Mouse (Mus musculus): ENCODE measurements at regions not wholly inside any gene's neighbourhood (a gene's known extent, or its start where the extent isn't known, plus 50 kb on each side); places are given as distances from the start of the nearest gene placed in this dataset.

DNA sequence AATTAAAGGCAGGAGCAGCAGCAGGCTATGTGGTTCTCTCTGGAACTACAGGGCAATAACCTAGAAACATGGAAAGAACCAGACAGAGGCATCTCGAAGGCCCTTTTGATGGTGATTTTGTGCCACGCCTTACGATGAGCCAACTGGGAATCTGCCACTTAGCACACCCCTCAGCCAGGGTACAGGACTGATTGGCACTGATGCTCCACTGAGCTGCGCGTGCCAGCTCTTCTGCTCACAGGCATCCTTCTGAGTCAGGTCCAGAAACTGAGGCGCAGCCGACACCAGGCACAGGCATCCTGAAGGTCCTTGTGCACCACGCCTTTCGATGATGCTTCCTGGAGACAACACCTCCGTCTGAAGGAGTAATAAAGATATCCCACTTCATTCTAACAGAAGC is 221.9 kb upstream of the Nmur2 start:
- no peak overlapping the region for H3K4me2 ChIP-seq (ENCODE audit: low read depth)
- no peaks in the 10 kb centered on the region for H3K9me3 ChIP-seq (ENCODE audit: control insufficient read depth, low read length)
- H3K36me3 ChIP-seq (replicated peaks; ENCODE audit: control insufficient read depth, insufficient read depth, low read depth) = no peaks in the 10 kb centered on the region
- no peak for TF ChIP-seq CTCF (IDR thresholded peaks at IDR 0.05; ENCODE audit: low read depth)
- TF ChIP-seq EP300 (IDR thresholded peaks at IDR 0.05; ENCODE audit: low read depth) = no peak
- DNase-seq (ENCODE audit: low read depth in 3 of 3, low spot score in 3 of 3) (no peak), ATAC-seq (ENCODE audit: insufficient read depth) (no peak)
- H3K4me3 ChIP-seq (ENCODE audit: insufficient read depth in 1 of 2, low read depth in 2 of 2, low read length in 2 of 2) = no peak overlapping the region
- WGBS (ENCODE audit: insufficient replicate concordance) = 72% methylated on average over 10 of the region's 10 CpGs
- H3K9ac ChIP-seq (replicated peaks) = no peak overlapping the region
- no peak overlapping the region for H3K27ac ChIP-seq
- no peaks in the 10 kb centered on the region for H3K4me1 ChIP-seq (replicated peaks; ENCODE audit: control insufficient read depth in 2 of 2, insufficient read depth in 2 of 2, low read length in 1 of 2)
- no peaks in the 10 kb centered on the region for H3K27me3 ChIP-seq (ENCODE audit: control insufficient read depth, insufficient read depth, low read length)

DNA sequence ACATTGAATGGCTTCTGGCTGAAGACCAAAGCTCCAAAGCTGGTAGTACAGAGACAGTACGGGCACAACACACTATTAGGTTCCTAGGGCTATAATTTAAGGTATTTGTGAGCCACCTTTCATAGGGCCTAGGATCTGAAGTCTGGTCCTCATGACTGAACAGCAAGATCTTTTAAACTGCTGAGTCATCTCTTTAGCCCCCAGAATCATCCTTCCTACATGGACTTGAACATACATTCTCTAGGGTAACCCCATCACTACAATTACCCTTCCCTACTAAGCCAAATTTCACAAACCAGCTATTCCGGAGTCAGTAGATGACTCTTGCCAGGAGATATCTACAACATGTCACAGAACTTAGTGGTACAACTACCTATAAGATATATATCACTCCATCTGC is 215.5 kb upstream of the Nmur2 start:
- no peaks in the 10 kb centered on the region for H3K4me1 ChIP-seq (replicated peaks; ENCODE audit: control insufficient read depth in 2 of 2, insufficient read depth in 2 of 2, low read length in 1 of 2)
- DNase-seq (ENCODE audit: low read depth in 3 of 3, low spot score in 3 of 3) = no peak
- no peaks in the 10 kb centered on the region for H3K9me3 ChIP-seq (ENCODE audit: control insufficient read depth, low read length)
- no peak overlapping the region for H3K9ac ChIP-seq (replicated peaks)
- H3K4me2 ChIP-seq (ENCODE audit: low read depth) = no peak overlapping the region
- H3K27ac ChIP-seq = no peak overlapping the region
- no peak for ATAC-seq (ENCODE audit: insufficient read depth)
- TF ChIP-seq CTCF (IDR thresholded peaks at IDR 0.05; ENCODE audit: low read depth) (no peak), EP300 (IDR thresholded peaks at IDR 0.05; ENCODE audit: low read depth) (no peak)
- no peaks in the 10 kb centered on the region for H3K36me3 ChIP-seq (replicated peaks; ENCODE audit: control insufficient read depth, insufficient read depth, low read depth)
- H3K4me3 ChIP-seq (ENCODE audit: insufficient read depth in 1 of 2, low read depth in 2 of 2, low read length in 2 of 2) = no peak overlapping the region
- no peaks in the 10 kb centered on the region for H3K27me3 ChIP-seq (ENCODE audit: control insufficient read depth, insufficient read depth, low read length)
- 41% methylated on average over 2 of the region's 2 CpGs for WGBS (ENCODE audit: insufficient replicate concordance)

DNA sequence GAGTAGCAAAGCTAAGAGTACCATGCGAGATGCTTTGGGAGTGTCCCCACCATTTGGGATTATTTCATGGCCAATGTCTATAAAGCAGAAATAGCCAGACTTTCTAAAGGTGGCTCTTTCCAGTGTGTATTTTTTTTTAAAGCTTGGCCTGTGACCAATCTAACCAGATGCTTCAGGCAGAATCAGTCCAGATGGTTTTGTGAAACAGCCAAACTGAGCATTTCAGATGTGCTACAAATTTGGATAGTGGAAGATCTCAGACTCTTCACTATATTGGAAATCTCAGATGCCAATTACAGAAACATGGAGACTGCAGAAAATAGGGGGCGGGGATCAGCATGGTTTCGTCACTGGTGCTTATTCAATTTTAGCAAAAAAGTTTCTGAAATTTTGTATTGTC is 213.6 kb upstream of the Nmur2 start:
- Histone ChIP-seq H3K9me3 (ENCODE audit: control insufficient read depth, low read length) (no peaks in the 10 kb centered on the region), H3K4me1 (replicated peaks; ENCODE audit: control insufficient read depth in 2 of 2, insufficient read depth in 2 of 2, low read length in 1 of 2) (no peaks in the 10 kb centered on the region), H3K27me3 (ENCODE audit: control insufficient read depth, insufficient read depth, low read length) (no peaks in the 10 kb centered on the region), H3K9ac (replicated peaks) (no peak overlapping the region), H3K27ac (no peak overlapping the region), H3K4me2 (ENCODE audit: low read depth) (no peak overlapping the region), H3K36me3 (replicated peaks; ENCODE audit: control insufficient read depth, insufficient read depth, low read depth) (no peaks in the 10 kb centered on the region), H3K4me3 (ENCODE audit: insufficient read depth in 1 of 2, low read depth in 2 of 2, low read length in 2 of 2) (no peak overlapping the region)
- WGBS (ENCODE audit: insufficient replicate concordance) = 54% methylated on average over 3 of the region's 3 CpGs
- DNase-seq (ENCODE audit: low read depth in 3 of 3, low spot score in 3 of 3) (no peak), ATAC-seq (ENCODE audit: insufficient read depth) (no peak)
- no peak for TF ChIP-seq CTCF (IDR thresholded peaks at IDR 0.05; ENCODE audit: low read depth)
- TF ChIP-seq EP300 (IDR thresholded peaks at IDR 0.05; ENCODE audit: low read depth) = no peak

DNA sequence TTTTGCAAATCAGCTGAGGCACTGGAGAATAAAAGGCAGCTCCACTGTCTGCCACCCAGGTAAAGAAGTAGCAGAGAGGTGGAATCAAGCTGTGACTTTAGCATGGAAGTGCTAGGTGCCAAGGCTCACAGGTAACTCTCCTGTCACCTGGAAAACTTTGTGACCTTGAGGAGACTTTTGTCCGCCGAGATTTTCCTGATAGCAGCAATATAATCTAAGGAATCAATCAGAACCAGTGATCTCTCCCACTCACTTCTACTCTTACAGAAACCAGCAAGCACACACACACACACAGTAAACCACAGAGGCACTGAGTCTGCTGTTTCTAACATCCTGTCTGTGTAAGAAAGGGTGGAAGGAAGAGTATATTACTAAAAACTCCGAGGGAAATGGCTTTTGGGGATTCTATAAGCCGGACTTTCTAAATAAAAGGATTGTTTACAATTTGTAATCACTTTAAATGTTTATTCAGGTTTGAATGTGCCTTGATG is 206.6 kb upstream of the Nmur2 start:
- Histone ChIP-seq H3K27ac (no peak overlapping the region), H3K36me3 (replicated peaks; ENCODE audit: control insufficient read depth, insufficient read depth, low read depth) (no peaks in the 10 kb centered on the region), H3K4me3 (ENCODE audit: insufficient read depth in 1 of 2, low read depth in 2 of 2, low read length in 2 of 2) (no peak overlapping the region), H3K9me3 (ENCODE audit: control insufficient read depth, low read length) (no peaks in the 10 kb centered on the region), H3K4me1 (replicated peaks; ENCODE audit: control insufficient read depth in 2 of 2, insufficient read depth in 2 of 2, low read length in 1 of 2) (no peaks in the 10 kb centered on the region), H3K9ac (replicated peaks) (no peak overlapping the region), H3K27me3 (ENCODE audit: control insufficient read depth, insufficient read depth, low read length) (no peaks in the 10 kb centered on the region), H3K4me2 (ENCODE audit: low read depth) (no peak overlapping the region)
- 16% methylated on average over 4 of the region's 4 CpGs for WGBS (ENCODE audit: insufficient replicate concordance)
- TF ChIP-seq EP300 (IDR thresholded peaks at IDR 0.05; ENCODE audit: low read depth) = no peak
- ATAC-seq (ENCODE audit: insufficient read depth) (no peak), DNase-seq (ENCODE audit: low read depth in 3 of 3, low spot score in 3 of 3) (no peak)

DNA sequence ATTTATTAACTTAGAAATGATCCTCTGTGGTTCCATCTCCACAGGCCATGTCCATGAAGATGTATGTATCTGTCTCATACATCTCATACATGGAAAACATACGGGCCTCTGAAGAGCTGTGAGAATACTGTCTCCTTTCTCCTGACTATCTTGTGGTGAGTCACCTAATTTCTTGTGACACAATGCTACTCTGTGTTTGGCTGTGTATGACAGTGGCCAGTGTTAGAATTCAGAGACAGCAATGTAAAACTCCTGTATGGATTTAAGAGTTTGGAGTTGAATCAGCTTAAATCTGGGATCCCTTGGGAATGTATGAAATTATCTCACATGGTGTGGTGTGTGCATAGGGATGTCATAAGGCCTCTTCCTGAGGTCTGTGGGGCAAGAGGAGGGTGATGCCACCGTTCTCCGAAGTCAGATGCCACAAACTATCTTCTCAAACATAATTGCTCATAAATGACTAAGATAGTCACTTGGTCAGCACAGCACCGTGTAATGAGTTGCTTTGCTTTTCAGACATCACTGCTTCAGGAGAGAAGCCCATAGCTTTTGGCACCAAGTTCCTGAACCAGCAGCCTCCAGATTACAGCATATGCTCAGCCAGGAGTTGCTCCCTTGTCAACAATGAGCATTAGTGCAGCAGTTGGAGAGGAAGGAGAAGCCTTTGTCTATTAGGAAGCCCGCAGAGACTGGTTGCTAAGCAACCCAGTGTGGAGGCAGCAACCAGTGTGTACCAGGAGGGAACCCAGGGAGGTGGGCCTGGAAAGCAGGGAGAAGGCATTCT is 205.9 kb upstream of the Nmur2 start:
- Histone ChIP-seq H3K4me2 (ENCODE audit: low read depth) (no peak overlapping the region), H3K27ac (no peak overlapping the region), H3K4me1 (replicated peaks; ENCODE audit: control insufficient read depth in 2 of 2, insufficient read depth in 2 of 2, low read length in 1 of 2) (no peaks in the 10 kb centered on the region), H3K9me3 (ENCODE audit: control insufficient read depth, low read length) (no peaks in the 10 kb centered on the region), H3K4me3 (ENCODE audit: insufficient read depth in 1 of 2, low read depth in 2 of 2, low read length in 2 of 2) (no peak overlapping the region), H3K9ac (replicated peaks) (no peak overlapping the region), H3K36me3 (replicated peaks; ENCODE audit: control insufficient read depth, insufficient read depth, low read depth) (no peaks in the 10 kb centered on the region), H3K27me3 (ENCODE audit: control insufficient read depth, insufficient read depth, low read length) (no peaks in the 10 kb centered on the region)
- no peak for ATAC-seq (ENCODE audit: insufficient read depth)
- no peak for TF ChIP-seq CTCF (IDR thresholded peaks at IDR 0.05; ENCODE audit: low read depth)
- no peak for TF ChIP-seq EP300 (IDR thresholded peaks at IDR 0.05; ENCODE audit: low read depth)
- WGBS (ENCODE audit: insufficient replicate concordance) = 45% methylated on average over 5 of the region's 5 CpGs
- DNase-seq (ENCODE audit: low read depth in 3 of 3, low spot score in 3 of 3) = no peak
